Mouse (Mus musculus) heart, adult 10 weeks (tissue): Measurements from ENCODE around the gene Duoxa1. TPM values are rescaled to one million over a fixed set of nuclear protein-coding genes. Genes with fewer than 3 reads are reported as not detected.

Experiments
- polyA plus RNA-seq: library from polyadenylated mRNA; stranded (reverse); fragments of 350-450 nt; fragmentation: Illumina TruSeq; extraction: RNeasy Lipid Tissue Mini Kit (QIAGEN cat#74804); gene quantifications from one replicate; pipeline ENCODE4 v1.2.3, GENCODE M21; 2014; ENCODE audit warnings: low read depth, low replicate concordance

The Duoxa1 gene
- 0.63 TPM for polyA plus RNA-seq

GRCm38 (mm10) chr2:122313536-122313935 lies at the start of gene Duoxa1:
TSS of gene Duoxa1 (minus strand) at chr2:122313730.

GRCm38 (mm10) chr2:122315372-122315771 lies 1.8 kb upstream of the Duoxa1 start, which contains the start of gene Duox1:
TSS of gene Duox1 (plus strand) at chr2:122315672.

GRCm38 (mm10) chr2:122298596-122299490 lies 14.7 kb downstream of the Duoxa1 start, which contains the start of gene Duoxa2:
TSS of gene Duoxa2 (plus strand) at chr2:122298900.

GRCm38 (mm10) chr2:122298096-122298499 lies 15.4 kb downstream of the Duoxa1 start, which contains the start of gene Duox2:
TSS of gene Duox2 (minus strand) at chr2:122298449.

Other genes starting within 250 kb of the Duoxa1 start
- gene Spg11, start 195.3 kb downstream of the Duoxa1 start, polyA plus RNA-seq, result 7.4 TPM
- 461 TPM for gene B2m, start 166.0 kb downstream of the Duoxa1 start, polyA plus RNA-seq
- gene Trim69, start 153.0 kb downstream of the Duoxa1 start, polyA plus RNA-seq, result 0.26 TPM
- gene Patl2, start 127.5 kb downstream of the Duoxa1 start, polyA plus RNA-seq, result not detected
- gene Terb2, start 127.5 kb downstream of the Duoxa1 start, polyA plus RNA-seq, result not detected
- 186 TPM for gene Sord, start 79.0 kb downstream of the Duoxa1 start, polyA plus RNA-seq
- gene Duox2, start 15.3 kb downstream of the Duoxa1 start, polyA plus RNA-seq, result 0.42 TPM
- gene Duoxa2, start 14.8 kb downstream of the Duoxa1 start, polyA plus RNA-seq, result not detected
- gene Duox1, start 1.9 kb upstream of the Duoxa1 start, polyA plus RNA-seq, result 0.29 TPM
- gene Shf, start 55.4 kb upstream of the Duoxa1 start, polyA plus RNA-seq, result 3.1 TPM
- gene Slc28a2, start 112.7 kb upstream of the Duoxa1 start, polyA plus RNA-seq, result 35.1 TPM
- not detected for gene Gm14085, start 171.2 kb upstream of the Duoxa1 start, polyA plus RNA-seq